Mouse (Mus musculus) lung, embryonic 14.5 days (tissue): ENCODE data around the gene Srd5a1. TPM values are rescaled to one million over a fixed set of nuclear protein-coding genes. Genes with fewer than 3 reads are reported as not detected.

Experiments
- ATAC-seq: fragments of 200-750 bp; cut with Nextera tagmentation; 2 replicates; pipeline ENCODE4 v1.8.0; 2017; ENCODE audit warnings: mild to moderate bottlenecking, moderate TSS enrichment, moderate library complexity; ENCODE audit not compliant: insufficient read depth
- DNase-seq: peaks from one replicate; pipeline ENCODE4 v3.0.0-alpha.2; 2015
- H3K27ac ChIP-seq: fragments of 300-500 bp; sonication (generic); 2 replicates; pipeline ENCODE4 v1.5.1; 2014; ENCODE audit warnings: low read depth, mild to moderate bottlenecking, moderate library complexity
- H3K27me3 ChIP-seq: fragments of 300-500 bp; sonication (generic); 2 replicates; pipeline ENCODE4 v1.6.1; 2014; ENCODE audit warnings: low read length, control low read depth; ENCODE audit not compliant: insufficient read depth
- H3K36me3 ChIP-seq: fragments of 300-500 bp; sonication (generic); 2 replicates; pipeline ENCODE4 v1.6.1; 2014; ENCODE audit warnings: control low read depth; ENCODE audit not compliant: insufficient read depth
- H3K4me1 ChIP-seq: fragments of 300-500 bp; sonication (generic); 2 replicates; pipeline ENCODE4 v1.6.1; 2014; ENCODE audit warnings: antibody characterized with exemption, control low read depth; ENCODE audit not compliant: insufficient read depth
- H3K4me2 ChIP-seq: fragments of 300-500 bp; sonication (generic); 2 replicates; pipeline ENCODE4 v1.6.1; 2014; ENCODE audit warnings: mild to moderate bottlenecking
- H3K4me3 ChIP-seq: fragments of 300-500 bp; sonication (generic); 2 replicates; pipeline ENCODE4 v1.5.1; 2014; ENCODE audit warnings: low read depth, low read length
- H3K9ac ChIP-seq: fragments of 300-500 bp; sonication (generic); 2 replicates; pipeline ENCODE4 v1.6.1; 2014
- H3K9me3 ChIP-seq: fragments of 300-500 bp; sonication (generic); 2 replicates; pipeline ENCODE4 v1.6.1; 2016; ENCODE audit warnings: low read depth, low read length, control low read depth
- CTCF ChIP-seq: IDR thresholded peaks from 2 replicates; pipeline ENCODE4 v1.5.1; 2016; ENCODE audit warnings: antibody characterized with exemption, low read depth
- WGBS: fragments of 180-500 bp; shearing (Covaris S2); extraction: QIAGEN DNeasy Blood & Tissue Kit; methylation state at CpG from one replicate; pipeline ENCODE4 v1.1.7; 2014; 5-methylcytosine and 5-hydroxymethylcytosine counted together
- polyA plus RNA-seq: library from polyadenylated mRNA; unstranded; fragments of >200 nt; fragmentation: Nextera tagmentation; extraction: Ambion mirVana; gene quantifications from 2 replicates; pipeline ENCODE4 v1.2.1, GENCODE M21; 2014

Gene Srd5a1
- polyA plus RNA-seq, 1 experiment from 2014 or later = 29.2 TPM

DNA sequence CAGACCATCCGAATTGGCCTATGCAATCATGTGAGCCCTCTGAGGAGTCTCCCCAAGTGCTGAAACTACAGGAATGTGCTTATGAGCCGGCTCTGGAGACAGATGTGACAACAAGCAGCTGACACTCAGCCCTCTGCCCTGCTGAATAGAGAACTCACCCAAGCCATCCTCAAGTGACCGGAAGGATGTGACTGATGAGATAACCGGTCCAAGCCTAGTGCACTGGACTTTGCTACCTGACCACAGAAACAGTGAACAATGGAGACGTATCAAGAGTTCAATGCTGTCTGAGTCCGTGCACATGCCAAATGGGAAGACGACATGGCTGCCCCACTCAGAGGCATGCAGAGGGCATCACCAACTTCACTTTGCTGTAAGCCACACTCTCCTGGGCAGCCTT is 82.7 kb downstream of the Srd5a1 start:
- no peak overlapping the region for H3K9ac ChIP-seq

DNA sequence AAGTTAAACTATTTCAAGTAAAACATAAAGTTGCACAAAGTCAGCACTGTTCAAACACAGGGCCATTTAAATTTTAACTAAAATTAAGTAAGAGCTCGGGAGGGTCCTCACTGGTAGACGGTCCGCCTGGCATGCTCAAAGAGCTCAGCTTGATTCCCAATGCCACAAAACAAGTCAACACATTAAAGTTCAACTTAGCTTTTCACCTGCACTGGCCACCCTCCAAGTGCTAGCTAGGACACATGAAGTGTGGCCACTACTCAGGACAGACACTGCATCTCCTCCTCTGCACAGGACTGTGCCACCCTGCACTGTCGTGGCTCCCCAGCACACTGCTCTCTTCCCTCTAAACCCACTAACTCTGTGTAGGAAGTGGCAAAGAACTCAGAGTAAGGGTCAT is 85.4 kb downstream of the Srd5a1 start:
- no peaks in the 10 kb centered on the region for H3K9me3 ChIP-seq
- peaks cover 14% of the 10 kb centered on the region for H3K36me3 ChIP-seq
- H3K9ac ChIP-seq = no peak overlapping the region
- H3K4me2 ChIP-seq = no peak overlapping the region
- no peaks in the 10 kb centered on the region for H3K27me3 ChIP-seq
- no peak overlapping the region for H3K27ac ChIP-seq
- 51% methylated on average over 4 of the region's 4 CpGs for WGBS
- DNase-seq (no peak), ATAC-seq (no peak)
- H3K4me1 ChIP-seq = peaks cover 14% of the 10 kb centered on the region; the same call in 1 of the 2 replicates
- TF ChIP-seq CTCF = no peak
- H3K4me3 ChIP-seq = no peak overlapping the region

More for the DNA sequence above, 82.7 kb downstream of the Srd5a1 start:
- DNase-seq = no peak
- no peak overlapping the region for H3K4me2 ChIP-seq
- no peak for ATAC-seq
- H3K27ac ChIP-seq = no peak overlapping the region
- peaks cover 14% of the 10 kb centered on the region for H3K36me3 ChIP-seq
- TF ChIP-seq CTCF = no peak
- 73% methylated on average over 7 of the region's 7 CpGs for WGBS
- no peak overlapping the region for H3K4me3 ChIP-seq
- peaks cover 25% of the 10 kb centered on the region for H3K4me1 ChIP-seq
- H3K27me3 ChIP-seq = no peaks in the 10 kb centered on the region
- H3K9me3 ChIP-seq = no peaks in the 10 kb centered on the region

DNA sequence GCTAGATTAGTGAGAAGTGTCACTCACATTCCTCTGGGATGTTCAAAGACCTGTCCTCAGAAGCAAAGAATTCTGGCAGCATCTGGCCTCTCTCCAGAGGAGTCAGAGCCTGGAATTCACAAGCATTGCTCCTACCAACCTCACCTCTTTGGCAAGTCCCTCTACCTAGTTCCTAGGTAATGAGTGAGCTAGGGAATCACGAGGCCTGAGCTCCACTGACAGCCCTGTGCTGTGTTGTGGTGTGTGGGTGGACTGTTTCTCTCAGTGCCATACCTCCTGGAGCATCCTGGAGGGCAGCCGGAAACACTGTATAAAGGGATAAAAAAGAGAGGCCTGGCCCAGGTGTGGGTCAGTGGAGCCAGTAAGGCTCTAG is 87.1 kb downstream of the Srd5a1 start:
- H3K9ac ChIP-seq = no peak overlapping the region

More for the DNA sequence above, 87.1 kb downstream of the Srd5a1 start:
- no peak for TF ChIP-seq CTCF
- peaks cover 11% of the 10 kb centered on the region; the same call in 1 of the 2 replicates for H3K4me1 ChIP-seq
- no peak overlapping the region for H3K4me3 ChIP-seq
- ATAC-seq (no peak), DNase-seq (no peak)
- H3K27ac ChIP-seq = no peak overlapping the region
- 58% methylated on average over 2 of the region's 2 CpGs for WGBS
- 0 out of 2 replicates have a peak, but pooled peaks cover 6% of the 10 kb centered on the region for H3K36me3 ChIP-seq
- H3K4me2 ChIP-seq = no peak overlapping the region
- H3K27me3 ChIP-seq = no peaks in the 10 kb centered on the region
- H3K9me3 ChIP-seq = no peaks in the 10 kb centered on the region

Other genes with a start within 250 kb of the Srd5a1 start
- 130 TPM in 2 replicates for gene Nsun2, start 77.7 kb downstream of the Srd5a1 start, polyA plus RNA-seq
- gene Tent4a, start 76.8 kb downstream of the Srd5a1 start, polyA plus RNA-seq = 7.5 and 8.9 TPM in 2 replicates
- gene Ube2ql1, start 128.4 kb upstream of the Srd5a1 start, polyA plus RNA-seq = 0.18 and 0.34 TPM in 2 replicates
- 137 and 143 TPM in 2 replicates for gene Med10, start 191.0 kb upstream of the Srd5a1 start, polyA plus RNA-seq